Mouse (Mus musculus) olfactory bulb, adult 2 months (tissue): ENCODE results near the gene Birc5.

Experiments
- CTCF ChIP-seq: fragments of 200-500 bp; IDR thresholded peaks from 2 replicates; pipeline ENCODE4 v1.5.1; 2012; ENCODE audit warnings: low read depth, mild to moderate bottlenecking, low read length, moderate library complexity; ENCODE audit not compliant: insufficient read depth
- POLR2A ChIP-seq: fragments of 200-500 bp; IDR thresholded peaks from 2 replicates; pipeline ENCODE4 v1.6.1; 2012; ENCODE audit warnings: mild to moderate bottlenecking, low read depth, low read length, moderate library complexity; ENCODE audit not compliant: insufficient read depth

DNA sequence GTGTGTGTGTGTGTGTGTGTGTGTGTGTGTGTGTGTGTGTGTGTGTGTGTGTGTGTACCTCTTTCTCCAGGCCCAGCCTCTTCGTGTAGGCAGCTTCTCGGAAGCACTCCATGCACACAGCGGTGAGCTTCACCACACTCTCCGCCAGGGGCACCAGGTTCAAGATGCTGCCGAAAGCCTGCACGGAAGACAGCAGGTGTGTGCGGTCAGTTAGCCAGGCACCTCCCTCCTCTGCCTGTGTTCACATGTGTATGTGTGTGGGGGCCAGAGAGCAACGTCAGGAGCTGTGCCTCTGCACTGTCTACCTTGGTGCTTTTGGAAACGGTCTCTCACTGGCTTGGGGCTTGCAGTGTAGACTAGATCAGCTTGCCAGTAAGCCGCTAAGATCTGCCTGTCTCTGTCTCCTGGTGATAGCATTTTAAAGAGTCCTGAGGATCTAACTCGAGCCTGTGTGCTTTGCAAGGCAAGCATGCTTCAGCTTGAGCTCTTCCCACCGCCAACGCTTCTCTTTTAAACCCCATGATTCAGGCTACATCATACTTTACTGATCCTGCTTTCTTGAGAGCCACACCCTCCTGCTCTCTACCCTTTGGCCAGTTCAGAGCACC lies 32.6 kb upstream of the Birc5 start:
- TF ChIP-seq POLR2A (no peak), CTCF (no peak)
